Mouse (Mus musculus) heart, embryonic 13.5 days (tissue): ENCODE measurements around the gene Zfp263. TPM values are rescaled to one million over a fixed set of nuclear protein-coding genes. Genes with fewer than 3 reads are reported as not detected.

ENCODE experiments used
- ATAC-seq: fragments of 200-750 bp; cut with Nextera tagmentation; 2 replicates; pipeline ENCODE4 v1.8.0; 2017; ENCODE audit warnings: moderate TSS enrichment; ENCODE audit not compliant: insufficient number of reproducible peaks, low FRiP score, low TSS enrichment; ENCODE audit errors: extremely low read depth
- H3K27ac ChIP-seq: fragments of 300-500 bp; sonication (generic); replicated peaks from 2 replicates; pipeline ENCODE4 v1.5.1; 2015; ENCODE audit warnings: moderate library complexity, mild to moderate bottlenecking, inconsistent platforms
- H3K27me3 ChIP-seq: fragments of 300-500 bp; sonication (generic); replicated peaks from 2 replicates; pipeline ENCODE4 v1.6.1; 2015; ENCODE audit warnings: mild to moderate bottlenecking, inconsistent platforms
- H3K36me3 ChIP-seq: fragments of 300-500 bp; sonication (generic); 2 replicates; pipeline ENCODE4 v1.6.1; 2015; ENCODE audit warnings: mild to moderate bottlenecking, inconsistent platforms
- H3K4me1 ChIP-seq: fragments of 300-500 bp; sonication (generic); 2 replicates; pipeline ENCODE4 v1.6.1; 2015; ENCODE audit warnings: inconsistent platforms
- H3K4me2 ChIP-seq: fragments of 300-500 bp; sonication (generic); 2 replicates; pipeline ENCODE4 v1.6.1; 2015; ENCODE audit warnings: inconsistent platforms, mild to moderate bottlenecking, moderate library complexity
- H3K4me3 ChIP-seq: fragments of 300-500 bp; sonication (generic); 2 replicates; pipeline ENCODE4 v1.5.1; 2015; ENCODE audit warnings: moderate library complexity, mild to moderate bottlenecking, inconsistent platforms
- H3K9ac ChIP-seq: fragments of 300-500 bp; sonication (generic); 2 replicates; pipeline ENCODE4 v1.6.1; 2015; ENCODE audit warnings: inconsistent platforms, mild to moderate bottlenecking, moderate library complexity
- H3K9me3 ChIP-seq: fragments of 300-500 bp; sonication (generic); 2 replicates; pipeline ENCODE4 v1.6.1; 2016; ENCODE audit warnings: inconsistent platforms
- WGBS: fragments of 180-500 bp; shearing (Covaris S2); methylation state at CpG from one replicate; pipeline ENCODE4 v1.1.7; 2015; ENCODE audit warnings: mixed read lengths; 5-methylcytosine and 5-hydroxymethylcytosine counted together
- polyA plus RNA-seq: library from polyadenylated mRNA; unstranded; fragments of >200 nt; fragmentation: Nextera tagmentation; extraction: Ambion mirVana; gene quantifications from 2 replicates; pipeline ENCODE4 v1.2.1, GENCODE M21; 2015

Gene Zfp263
- 26.6 and 27.1 TPM in 2 replicates for polyA plus RNA-seq

DNA sequence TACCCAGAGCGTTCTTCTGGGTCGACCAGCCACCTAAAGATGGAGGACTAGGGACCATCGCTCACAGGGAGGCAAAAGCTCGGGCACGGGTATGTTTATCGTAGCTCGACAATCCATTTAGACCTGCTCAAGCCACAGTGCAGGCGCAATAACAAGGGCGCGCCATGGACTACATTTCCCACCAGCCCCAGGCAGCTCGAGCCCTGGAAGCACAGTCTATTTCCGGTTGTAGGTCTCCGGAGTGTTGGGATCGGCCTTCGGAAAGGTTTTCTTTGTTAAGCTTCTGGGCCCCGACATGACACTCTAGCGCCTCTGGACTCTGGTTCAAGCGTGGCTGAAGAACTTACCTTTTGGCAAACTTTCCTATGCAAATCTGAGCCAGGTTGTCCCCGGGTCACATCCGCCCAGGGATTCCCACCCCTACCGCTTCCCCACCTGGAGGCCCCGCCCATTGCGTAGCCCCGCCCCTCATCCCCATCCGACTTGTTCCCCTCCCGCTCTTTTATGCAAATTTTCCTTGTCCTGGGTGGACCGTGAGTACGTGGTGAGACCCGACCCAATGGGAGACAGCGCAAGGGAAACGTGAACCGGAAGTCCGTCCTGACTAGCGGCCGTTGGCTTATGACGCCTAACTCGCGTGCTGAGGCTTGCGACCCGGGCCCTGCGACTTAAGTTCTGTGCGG is at the start of gene Zfp263:
Zfp263 (plus strand) TSS at position 591 of the 683 bp plus-strand sequence.
- H3K27me3 ChIP-seq = peaks cover 12% of the 10 kb centered on the region; the same call in 1 of the 2 replicates
- H3K9ac ChIP-seq = peak within 1 kb of the TSS; percentile 92
- peak within 1 kb of the TSS; percentile 82 for H3K4me3 ChIP-seq
- peak; percentile 99 for ATAC-seq
- peaks cover 25% of the 10 kb centered on the region for H3K4me1 ChIP-seq
- WGBS = under 1% methylated on average over 42 of the region's 42 CpGs
- peak within 1 kb of the TSS; percentile 84 for H3K27ac ChIP-seq
- H3K4me2 ChIP-seq = peak within 1 kb of the TSS; percentile 98
- H3K36me3 ChIP-seq = peaks cover 35% of the 10 kb centered on the region
- peaks cover 10% of the 10 kb centered on the region for H3K9me3 ChIP-seq

- H3K4me3 ChIP-seq = no peak overlapping the region
- no peak overlapping the region for H3K4me2 ChIP-seq
- H3K27me3 ChIP-seq = no peaks in the 10 kb centered on the region
- H3K4me1 ChIP-seq = no peaks in the 10 kb centered on the region
- no peak overlapping the region for H3K9ac ChIP-seq
- no peak overlapping the region for H3K27ac ChIP-seq
- H3K9me3 ChIP-seq = no peaks in the 10 kb centered on the region
- no peaks in the 10 kb centered on the region for H3K36me3 ChIP-seq
- WGBS = 69% methylated on average over 8 of the region's 8 CpGs
- ATAC-seq = no peak
Measured at GRCm38 (mm10) chr16:3699281-3699680, 44.6 kb upstream of the Zfp263 start.

DNA sequence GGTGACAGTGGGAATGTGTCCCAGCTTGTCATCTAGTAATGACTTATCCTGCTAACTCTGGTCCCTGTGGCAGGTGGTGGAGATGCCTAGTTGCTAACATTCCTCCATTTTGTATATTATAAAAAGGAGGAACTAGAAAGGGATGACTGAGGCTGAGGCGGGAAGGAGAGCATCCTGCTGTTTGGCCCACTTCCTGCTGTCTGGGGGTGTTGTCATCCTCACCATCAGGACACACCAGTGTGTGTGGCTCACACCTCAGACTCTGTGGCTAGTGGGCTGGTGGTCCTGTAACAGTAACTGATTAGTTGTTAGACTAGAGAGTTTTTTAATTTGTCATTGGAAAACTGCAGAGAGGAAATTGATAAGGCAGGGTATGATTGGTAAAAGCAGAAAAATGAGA is 43.0 kb upstream of the Zfp263 start:
- H3K27me3 ChIP-seq = no peaks in the 10 kb centered on the region
- no peak for ATAC-seq
- 52% methylated on average over 1 of the region's 1 CpGs for WGBS
- H3K4me3 ChIP-seq = no peak overlapping the region
- H3K36me3 ChIP-seq = no peaks in the 10 kb centered on the region
- no peak overlapping the region for H3K27ac ChIP-seq
- H3K4me2 ChIP-seq = no peak overlapping the region
- no peaks in the 10 kb centered on the region for H3K9me3 ChIP-seq
- no peak overlapping the region for H3K9ac ChIP-seq
- no peaks in the 10 kb centered on the region for H3K4me1 ChIP-seq

- Histone ChIP-seq H3K4me2 (no peak overlapping the region), H3K4me1 (no peaks in the 10 kb centered on the region), H3K27me3 (no peaks in the 10 kb centered on the region), H3K9me3 (no peaks in the 10 kb centered on the region), H3K4me3 (no peak overlapping the region), H3K36me3 (no peaks in the 10 kb centered on the region), H3K9ac (no peak overlapping the region), H3K27ac (no peak overlapping the region)
- 77% methylated on average over 6 of the region's 6 CpGs for WGBS
- ATAC-seq = no peak
Measured at GRCm38 (mm10) chr16:3706680-3707079, 37.2 kb upstream of the Zfp263 start.

GRCm38 (mm10) chr16:3714731-3715130 is 29.2 kb upstream of the Zfp263 start:
- Histone ChIP-seq H3K4me1 (no peaks in the 10 kb centered on the region), H3K4me3 (no peak overlapping the region), H3K27me3 (no peaks in the 10 kb centered on the region), H3K27ac (no peak overlapping the region), H3K4me2 (no peak overlapping the region), H3K9ac (no peak overlapping the region), H3K9me3 (no peaks in the 10 kb centered on the region), H3K36me3 (no peaks in the 10 kb centered on the region)
- WGBS = 89% methylated on average over 2 of the region's 2 CpGs
- ATAC-seq = no peak

DNA sequence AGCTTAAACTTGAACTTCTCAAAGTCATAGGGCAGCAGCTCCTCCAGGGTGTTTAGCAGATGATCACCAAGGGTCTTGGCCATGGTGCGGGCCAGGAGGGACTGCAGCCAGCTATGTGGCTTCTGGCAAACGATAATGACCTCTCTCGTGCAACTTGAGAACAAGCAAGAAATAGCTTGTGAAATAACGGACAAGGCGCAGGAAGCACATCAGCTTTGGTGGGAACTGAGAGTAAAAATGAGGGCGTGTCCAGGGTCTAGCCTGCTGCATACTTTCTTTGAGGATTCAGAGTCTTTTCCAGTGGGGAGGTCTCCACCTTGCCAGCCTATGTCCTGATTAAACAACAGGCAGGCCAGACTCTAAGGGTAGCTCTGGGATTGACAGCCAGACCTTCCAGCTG is 25.9 kb upstream of the Zfp263 start, which contains the start of gene Mefv:
Mefv (minus strand) TSS at position 118 of the 400 bp plus-strand sequence.
- H3K4me1 ChIP-seq = no peaks in the 10 kb centered on the region
- H3K4me2 ChIP-seq = no peak within 1 kb of the TSS
- WGBS = 81% methylated on average over 6 of the region's 6 CpGs
- no peak within 1 kb of the TSS for H3K27ac ChIP-seq
- no peaks in the 10 kb centered on the region for H3K36me3 ChIP-seq
- H3K27me3 ChIP-seq = no peaks in the 10 kb centered on the region
- no peak within 1 kb of the TSS for H3K9ac ChIP-seq
- no peak within 1 kb of the TSS for H3K4me3 ChIP-seq
- ATAC-seq = no peak
- no peaks in the 10 kb centered on the region for H3K9me3 ChIP-seq

GRCm38 (mm10) chr16:3723231-3723630 is 20.7 kb upstream of the Zfp263 start:
- 67% methylated on average over 3 of the region's 3 CpGs for WGBS
- Histone ChIP-seq H3K9me3 (no peaks in the 10 kb centered on the region), H3K4me2 (no peak overlapping the region), H3K4me3 (no peak overlapping the region), H3K36me3 (no peaks in the 10 kb centered on the region), H3K9ac (no peak overlapping the region), H3K4me1 (no peaks in the 10 kb centered on the region), H3K27ac (no peak overlapping the region), H3K27me3 (no peaks in the 10 kb centered on the region)
- no peak for ATAC-seq

DNA sequence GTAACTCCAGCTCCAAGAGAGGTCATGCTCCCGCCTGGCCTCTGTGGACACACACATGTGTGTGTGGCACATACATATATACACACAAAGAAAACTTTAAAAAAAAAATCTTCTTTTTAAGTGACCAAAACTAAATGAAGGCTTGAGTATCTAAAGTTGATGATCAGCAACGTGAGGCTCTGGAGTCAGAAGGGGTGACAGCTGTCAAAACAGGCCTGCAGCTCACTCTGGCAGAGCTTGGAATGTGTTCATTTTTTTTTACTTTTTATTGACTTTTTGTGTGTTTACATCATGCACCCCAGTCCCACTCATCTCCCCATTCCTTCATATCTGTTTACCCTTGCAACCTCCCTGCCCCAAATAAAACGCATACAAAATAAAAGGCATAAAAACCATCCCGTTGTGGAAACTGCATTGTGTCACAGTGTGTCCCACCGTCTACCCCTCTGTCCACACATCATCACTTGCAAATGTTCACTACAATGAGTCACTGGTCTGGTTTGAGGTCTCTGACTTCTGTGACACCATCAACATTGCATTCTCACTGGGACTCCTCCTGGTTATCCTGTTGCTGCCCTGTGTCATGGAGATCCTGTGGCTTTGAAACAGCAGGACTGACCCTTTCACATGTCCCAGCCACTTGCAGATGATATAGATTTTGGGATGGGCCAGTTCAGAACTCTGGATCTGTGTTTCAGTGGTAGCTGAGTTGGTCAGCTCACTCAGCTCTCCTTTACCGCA is 15.7 kb upstream of the Zfp263 start:
- Histone ChIP-seq H3K4me3 (no peak overlapping the region), H3K36me3 (no peaks in the 10 kb centered on the region), H3K9me3 (no peaks in the 10 kb centered on the region), H3K4me2 (no peak overlapping the region), H3K27ac (no peak overlapping the region), H3K27me3 (no peaks in the 10 kb centered on the region), H3K4me1 (no peaks in the 10 kb centered on the region), H3K9ac (no peak overlapping the region)
- no peak for ATAC-seq
- WGBS = 66% methylated on average over 6 of the region's 6 CpGs

GRCm38 (mm10) chr16:3732612-3733011 is 11.3 kb upstream of the Zfp263 start:
- Histone ChIP-seq H3K4me2 (no peak overlapping the region), H3K4me1 (no peaks in the 10 kb centered on the region), H3K4me3 (no peak overlapping the region), H3K9ac (no peak overlapping the region), H3K36me3 (no peaks in the 10 kb centered on the region), H3K27me3 (no peaks in the 10 kb centered on the region; the same call in 1 of the 2 replicates), H3K9me3 (no peaks in the 10 kb centered on the region), H3K27ac (no peak overlapping the region)
- WGBS = 84% methylated on average over 4 of the region's 4 CpGs
- no peak for ATAC-seq

DNA sequence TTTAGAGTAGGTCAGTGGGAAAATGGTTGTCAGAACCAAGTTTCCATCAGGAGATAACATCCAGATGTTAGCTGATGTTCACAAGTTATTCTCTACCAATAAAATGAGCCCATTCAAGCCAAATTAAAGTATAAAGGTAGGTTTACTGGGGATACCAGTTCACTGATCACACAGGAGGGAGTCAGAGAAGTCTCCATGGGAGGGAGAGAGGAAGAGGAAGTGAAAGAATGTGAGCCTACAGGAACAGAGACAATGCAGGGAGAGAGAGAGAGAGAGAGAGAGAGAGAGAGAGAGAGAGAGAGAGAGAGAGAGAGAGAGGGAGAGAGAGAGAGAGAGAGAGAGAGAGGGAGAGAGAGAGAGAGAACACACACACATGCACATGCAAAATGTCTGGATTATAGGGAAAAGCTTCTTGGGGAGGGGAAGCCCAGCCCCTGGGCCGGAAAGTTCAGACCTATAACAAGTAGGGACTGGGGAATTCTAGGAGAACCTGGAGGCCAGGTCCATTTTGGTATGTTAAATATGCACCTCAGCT is 10.6 kb upstream of the Zfp263 start:
- H3K9ac ChIP-seq = no peak overlapping the region
- 73% methylated on average over 1 of the region's 1 CpGs for WGBS
- H3K4me3 ChIP-seq = no peak overlapping the region
- H3K27ac ChIP-seq = no peak overlapping the region
- H3K4me1 ChIP-seq = no peaks in the 10 kb centered on the region
- no peak overlapping the region for H3K4me2 ChIP-seq
- no peaks in the 10 kb centered on the region for H3K36me3 ChIP-seq
- no peaks in the 10 kb centered on the region for H3K9me3 ChIP-seq
- no peaks in the 10 kb centered on the region; the same call in 1 of the 2 replicates for H3K27me3 ChIP-seq
- no peak for ATAC-seq

DNA sequence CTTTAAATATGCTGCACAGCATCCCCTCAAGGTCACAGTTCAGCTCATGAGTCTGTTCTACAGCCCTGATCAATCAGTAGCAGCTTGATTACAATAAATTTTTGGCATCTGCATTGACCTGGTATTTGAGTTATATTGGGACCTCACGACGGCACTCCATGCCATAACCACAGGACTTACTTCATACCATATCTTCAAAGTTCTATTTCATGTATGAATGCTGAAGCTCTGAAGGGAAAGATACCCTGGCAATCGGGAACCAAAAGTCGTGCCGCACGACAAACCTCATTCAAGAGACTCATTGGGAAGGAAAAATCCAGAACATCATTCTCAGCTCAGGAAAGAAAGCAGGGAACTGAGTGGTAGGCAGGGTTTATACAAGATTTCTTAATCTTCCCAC is 1.4 kb upstream of the Zfp263 start:
- ATAC-seq = no peak
- H3K4me2 ChIP-seq = no peak overlapping the region
- peaks cover 25% of the 10 kb centered on the region for H3K4me1 ChIP-seq
- WGBS = 93% methylated on average over 6 of the region's 6 CpGs
- H3K4me3 ChIP-seq = no peak overlapping the region
- peaks cover 12% of the 10 kb centered on the region; the same call in 1 of the 2 replicates for H3K27me3 ChIP-seq
- no peak overlapping the region for H3K9ac ChIP-seq
- H3K9me3 ChIP-seq = no peaks in the 10 kb centered on the region
- no peak overlapping the region for H3K27ac ChIP-seq
- peaks cover 25% of the 10 kb centered on the region for H3K36me3 ChIP-seq
